Mouse (Mus musculus): ENCODE measurements at regions not wholly inside any gene's neighbourhood (a gene's known extent, or its start where the extent isn't known, plus 50 kb on each side); places are given as distances from the start of the nearest gene placed in this dataset.

DNA sequence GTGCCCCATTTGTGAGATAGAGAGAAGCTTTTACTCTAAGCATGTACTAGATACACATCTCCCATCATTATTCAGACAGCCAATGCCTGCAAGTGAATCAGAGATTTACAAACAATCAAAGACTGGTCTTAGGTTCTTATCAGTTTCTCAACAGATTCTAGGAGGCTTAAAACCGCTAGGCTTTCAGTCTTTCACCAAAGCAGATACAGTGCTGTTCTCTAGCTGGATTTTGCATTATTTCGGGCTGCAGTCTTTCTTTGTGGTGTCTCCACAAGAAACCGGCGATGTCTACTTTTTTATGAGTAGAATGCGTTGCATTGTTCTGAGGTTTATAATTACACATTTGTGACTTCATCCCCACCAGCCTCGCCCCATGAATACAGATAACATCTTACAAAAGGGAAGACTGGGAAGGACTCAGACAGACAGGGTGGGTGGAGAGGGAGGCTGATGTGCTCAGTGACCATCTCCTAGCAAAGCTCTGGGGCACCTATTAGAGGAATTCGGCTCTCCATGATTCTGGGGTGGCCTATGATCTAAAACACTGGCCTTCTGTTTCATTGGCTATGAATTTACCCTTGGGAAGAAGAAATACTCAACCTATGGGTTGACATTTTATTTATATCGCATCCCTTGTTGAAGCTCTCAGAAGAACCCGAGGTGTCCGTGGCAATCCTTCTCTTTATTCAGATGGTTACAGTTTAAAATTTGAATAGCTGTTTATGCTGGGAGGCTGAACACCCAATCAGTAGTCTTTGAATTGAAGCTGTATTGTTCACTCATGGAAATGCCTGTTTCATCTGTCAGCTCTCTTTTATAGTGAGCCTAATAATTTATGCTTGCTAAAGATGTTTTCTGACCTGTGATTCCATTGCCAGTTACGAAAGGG is 343.8 kb downstream of the Tmem161b start:
- H3K4me3 ChIP-seq (ENCODE audit: extremely low read depth, insufficient read depth, insufficient read length) = no peak overlapping the region
- 91% methylated on average over 11 of the region's 11 CpGs for WGBS
- no peak for DNase-seq (ENCODE audit: low read depth in 1 of 2, low spot score in 2 of 2)
- no peaks in the 10 kb centered on the region for H3K36me3 ChIP-seq (ENCODE audit: control insufficient read depth, insufficient read depth, low read length)
- no peaks in the 10 kb centered on the region for H3K27me3 ChIP-seq (ENCODE audit: control insufficient read depth, insufficient read depth, low read length)
- no peak for TF ChIP-seq CTCF (IDR thresholded peaks at IDR 0.05; ENCODE audit: extremely low read depth, insufficient read depth, insufficient read length, insufficient replicate concordance)
- TF ChIP-seq POLR2A (IDR thresholded peaks at IDR 0.05; ENCODE audit: low read depth, low read length) = no peak
- no peak overlapping the region for H3K27ac ChIP-seq (ENCODE audit: insufficient read depth, low read length)
- H3K4me1 ChIP-seq (ENCODE audit: control insufficient read depth, insufficient read depth, insufficient read length) = no peaks in the 10 kb centered on the region

- Histone ChIP-seq H3K4me1 (ENCODE audit: control insufficient read depth, insufficient read depth, insufficient read length) (no peaks in the 10 kb centered on the region), H3K27ac (ENCODE audit: insufficient read depth, low read length) (no peak overlapping the region), H3K4me3 (ENCODE audit: extremely low read depth, insufficient read depth, insufficient read length) (no peak overlapping the region), H3K27me3 (ENCODE audit: control insufficient read depth, insufficient read depth, low read length) (no peaks in the 10 kb centered on the region), H3K36me3 (ENCODE audit: control insufficient read depth, insufficient read depth, low read length) (no peaks in the 10 kb centered on the region)
- TF ChIP-seq POLR2A (IDR thresholded peaks at IDR 0.05; ENCODE audit: low read depth, low read length) (no peak), CTCF (IDR thresholded peaks at IDR 0.05; ENCODE audit: extremely low read depth, insufficient read depth, insufficient read length, insufficient replicate concordance) (no peak)
- 88% methylated on average over 6 of the region's 6 CpGs for WGBS
- no peak for DNase-seq (ENCODE audit: low read depth in 1 of 2, low spot score in 2 of 2)
Observed at GRCm38 (mm10) chr13:84566533-84566832, 344.4 kb downstream of the Tmem161b start.

DNA sequence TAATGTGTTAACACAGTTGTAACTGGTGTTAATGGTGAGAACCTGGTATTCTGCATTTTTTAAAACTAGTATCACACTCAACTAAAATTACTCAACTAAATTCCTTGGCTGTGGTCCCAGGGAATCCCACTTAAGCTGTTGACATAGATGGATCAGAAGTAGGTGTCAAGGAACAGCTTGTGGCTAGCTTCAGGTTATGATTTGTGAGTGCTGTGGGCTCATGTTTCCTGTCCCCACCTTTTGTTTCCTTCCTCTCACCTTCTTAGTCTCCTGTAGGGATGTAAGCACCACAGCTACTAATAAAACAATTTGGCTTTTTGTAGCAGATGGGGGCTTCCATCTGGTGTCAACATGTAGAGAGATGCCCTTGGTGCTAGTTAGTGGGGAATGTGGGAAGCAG is 347.3 kb downstream of the Tmem161b start:
- no peak for TF ChIP-seq POLR2A (IDR thresholded peaks at IDR 0.05; ENCODE audit: low read depth, low read length)
- no peak for TF ChIP-seq CTCF (IDR thresholded peaks at IDR 0.05; ENCODE audit: extremely low read depth, insufficient read depth, insufficient read length, insufficient replicate concordance)
- Histone ChIP-seq H3K27ac (ENCODE audit: insufficient read depth, low read length) (no peak overlapping the region), H3K4me3 (ENCODE audit: extremely low read depth, insufficient read depth, insufficient read length) (no peak overlapping the region), H3K36me3 (ENCODE audit: control insufficient read depth, insufficient read depth, low read length) (no peaks in the 10 kb centered on the region), H3K4me1 (ENCODE audit: control insufficient read depth, insufficient read depth, insufficient read length) (no peaks in the 10 kb centered on the region), H3K27me3 (ENCODE audit: control insufficient read depth, insufficient read depth, low read length) (no peaks in the 10 kb centered on the region)
- DNase-seq (ENCODE audit: low read depth in 1 of 2, low spot score in 2 of 2) = no peak

DNA sequence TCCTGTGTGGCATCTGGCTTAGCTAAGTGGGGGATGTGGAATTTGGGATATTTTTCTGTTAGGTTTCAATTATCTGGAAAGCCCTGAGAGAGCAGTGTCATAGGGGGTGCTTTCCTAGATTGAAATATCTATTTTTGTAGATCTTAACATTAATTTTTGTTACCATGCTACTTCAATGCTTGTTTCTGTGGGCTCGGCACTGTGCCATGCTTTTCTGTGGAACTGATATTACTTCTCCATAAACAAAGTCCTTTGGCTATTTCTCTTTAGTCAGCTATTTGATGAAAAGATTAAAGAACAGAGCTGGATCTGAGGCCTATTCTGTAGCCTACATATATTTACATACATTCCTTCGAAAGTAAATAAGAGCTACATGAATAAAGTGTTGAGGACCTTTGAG is 348.1 kb downstream of the Tmem161b start:
- TF ChIP-seq CTCF (IDR thresholded peaks at IDR 0.05; ENCODE audit: extremely low read depth, insufficient read depth, insufficient read length, insufficient replicate concordance) = no peak
- no peak for TF ChIP-seq POLR2A (IDR thresholded peaks at IDR 0.05; ENCODE audit: low read depth, low read length)
- Histone ChIP-seq H3K36me3 (ENCODE audit: control insufficient read depth, insufficient read depth, low read length) (no peaks in the 10 kb centered on the region), H3K4me3 (ENCODE audit: extremely low read depth, insufficient read depth, insufficient read length) (no peak overlapping the region), H3K4me1 (ENCODE audit: control insufficient read depth, insufficient read depth, insufficient read length) (no peaks in the 10 kb centered on the region), H3K27me3 (ENCODE audit: control insufficient read depth, insufficient read depth, low read length) (no peaks in the 10 kb centered on the region), H3K27ac (ENCODE audit: insufficient read depth, low read length) (no peak overlapping the region)
- 86% methylated on average over 2 of the region's 2 CpGs for WGBS
- no peak for DNase-seq (ENCODE audit: low read depth in 1 of 2, low spot score in 2 of 2)

DNA sequence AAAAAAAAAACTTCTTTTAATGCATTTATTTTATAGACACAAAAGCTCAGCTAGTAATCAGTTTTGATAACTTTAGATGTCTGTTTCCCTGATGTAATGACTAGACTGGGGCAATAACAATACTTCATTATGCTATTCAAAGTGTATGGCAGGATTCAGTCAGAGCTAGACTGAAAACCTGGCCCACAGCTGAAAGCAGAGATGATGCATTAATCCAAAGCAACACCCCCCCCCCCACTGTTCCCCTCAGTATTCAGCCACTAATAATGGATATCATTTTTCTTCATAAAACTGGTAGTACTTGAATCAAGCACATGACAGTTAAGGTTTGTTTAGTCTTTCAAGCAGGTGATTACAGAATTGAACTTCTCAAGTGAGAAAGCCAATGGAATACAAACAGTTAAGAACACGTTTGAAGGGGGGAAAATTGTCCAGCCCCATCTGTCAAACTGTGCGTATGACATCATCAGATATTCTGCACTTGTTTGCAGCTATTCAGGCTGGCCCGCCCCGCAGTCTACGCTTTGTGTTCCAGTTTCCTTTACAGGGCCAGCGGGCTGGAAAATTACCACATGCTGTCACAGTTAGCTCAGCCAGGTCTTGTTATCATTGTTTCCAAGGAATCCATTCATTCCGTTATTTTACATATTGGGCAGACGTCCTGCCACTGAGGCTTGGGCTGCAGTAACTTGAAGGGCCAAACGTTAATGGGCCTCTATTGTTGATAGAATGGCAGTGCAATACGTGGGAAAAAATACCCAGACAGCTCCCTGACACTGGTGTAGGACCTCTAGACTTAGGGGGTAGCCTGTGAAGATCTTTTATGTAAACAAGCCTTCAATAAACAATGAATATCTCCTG is 349.1 kb downstream of the Tmem161b start:
- no peaks in the 10 kb centered on the region for H3K4me1 ChIP-seq (ENCODE audit: control insufficient read depth, insufficient read depth, insufficient read length)
- 77% methylated on average over 10 of the region's 10 CpGs for WGBS
- no peak for DNase-seq (ENCODE audit: low read depth in 1 of 2, low spot score in 2 of 2)
- no peak overlapping the region for H3K27ac ChIP-seq (ENCODE audit: insufficient read depth, low read length)
- no peak overlapping the region for H3K4me3 ChIP-seq (ENCODE audit: extremely low read depth, insufficient read depth, insufficient read length)
- H3K27me3 ChIP-seq (ENCODE audit: control insufficient read depth, insufficient read depth, low read length) = no peaks in the 10 kb centered on the region
- TF ChIP-seq CTCF (IDR thresholded peaks at IDR 0.05; ENCODE audit: extremely low read depth, insufficient read depth, insufficient read length, insufficient replicate concordance) = no peak
- TF ChIP-seq POLR2A (IDR thresholded peaks at IDR 0.05; ENCODE audit: low read depth, low read length) = no peak
- no peaks in the 10 kb centered on the region for H3K36me3 ChIP-seq (ENCODE audit: control insufficient read depth, insufficient read depth, low read length)

DNA sequence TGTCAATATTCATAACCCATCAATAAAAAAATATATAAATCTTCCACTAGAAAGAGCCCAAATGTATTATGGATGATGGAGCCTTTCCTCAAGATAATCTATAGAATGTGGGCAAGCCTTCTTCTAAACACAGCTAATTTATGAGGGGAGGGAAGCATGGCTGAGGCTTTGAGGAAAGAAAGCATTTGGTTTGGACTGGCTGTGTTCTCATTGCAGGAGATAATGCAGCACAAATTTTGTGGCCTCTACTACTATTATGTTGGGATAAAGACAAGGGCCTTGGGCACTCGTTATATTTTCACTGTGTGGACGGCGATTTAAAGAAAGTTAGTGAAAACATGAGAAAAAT is 349.7 kb downstream of the Tmem161b start:
- no peak for DNase-seq (ENCODE audit: low read depth in 1 of 2, low spot score in 2 of 2)
- Histone ChIP-seq H3K27me3 (ENCODE audit: control insufficient read depth, insufficient read depth, low read length) (no peaks in the 10 kb centered on the region), H3K27ac (ENCODE audit: insufficient read depth, low read length) (no peak overlapping the region), H3K36me3 (ENCODE audit: control insufficient read depth, insufficient read depth, low read length) (no peaks in the 10 kb centered on the region), H3K4me3 (ENCODE audit: extremely low read depth, insufficient read depth, insufficient read length) (no peak overlapping the region), H3K4me1 (ENCODE audit: control insufficient read depth, insufficient read depth, insufficient read length) (no peaks in the 10 kb centered on the region)
- TF ChIP-seq POLR2A (IDR thresholded peaks at IDR 0.05; ENCODE audit: low read depth, low read length) = no peak
- no peak for TF ChIP-seq CTCF (IDR thresholded peaks at IDR 0.05; ENCODE audit: extremely low read depth, insufficient read depth, insufficient read length, insufficient replicate concordance)
- WGBS = 90% methylated on average over 3 of the region's 3 CpGs

- DNase-seq (ENCODE audit: low read depth in 1 of 2, low spot score in 2 of 2) = no peak
- Histone ChIP-seq H3K4me3 (ENCODE audit: extremely low read depth, insufficient read depth, insufficient read length) (no peak overlapping the region), H3K36me3 (ENCODE audit: control insufficient read depth, insufficient read depth, low read length) (no peaks in the 10 kb centered on the region), H3K4me1 (ENCODE audit: control insufficient read depth, insufficient read depth, insufficient read length) (no peaks in the 10 kb centered on the region), H3K27ac (ENCODE audit: insufficient read depth, low read length) (no peak overlapping the region), H3K27me3 (ENCODE audit: control insufficient read depth, insufficient read depth, low read length) (no peaks in the 10 kb centered on the region)
- WGBS = 84% methylated on average over 2 of the region's 2 CpGs
- TF ChIP-seq POLR2A (IDR thresholded peaks at IDR 0.05; ENCODE audit: low read depth, low read length) (no peak), CTCF (IDR thresholded peaks at IDR 0.05; ENCODE audit: extremely low read depth, insufficient read depth, insufficient read length, insufficient replicate concordance) (no peak)
Observed at GRCm38 (mm10) chr13:84572231-84572630, 350.1 kb downstream of the Tmem161b start.
